Mouse (Mus musculus): ENCODE measurements around the gene Smarce1.

The Smarce1 gene

GRCm38 (mm10) chr11:99170005-99170404 is 60.8 kb downstream of the Smarce1 start:
- DNase-seq (ENCODE audit: extremely low spot score, low read depth, low spot score) = no peak

- DNase-seq (ENCODE audit: extremely low spot score, low read depth, low spot score) = no peak
These were observed 61.4 kb downstream of the Smarce1 start for GRCm38 (mm10) chr11:99169438-99169837.

GRCm38 (mm10) chr11:99168030-99168474 is 62.8 kb downstream of the Smarce1 start:
- no peak for DNase-seq (ENCODE audit: extremely low spot score, low read depth, low spot score)

- no peak for DNase-seq (ENCODE audit: extremely low spot score, low read depth, low spot score)
These were observed 63.2 kb downstream of the Smarce1 start for GRCm38 (mm10) chr11:99167576-99167975.

- no peak for DNase-seq (ENCODE audit: extremely low spot score, low read depth, low spot score)
These were observed 64.6 kb downstream of the Smarce1 start for GRCm38 (mm10) chr11:99166241-99166640.

GRCm38 (mm10) chr11:99165031-99165752 is 65.6 kb downstream of the Smarce1 start:
- no peak for DNase-seq (ENCODE audit: extremely low spot score, low read depth, low spot score)

- DNase-seq (ENCODE audit: extremely low spot score, low read depth, low spot score) = no peak
These were observed 67.7 kb downstream of the Smarce1 start for GRCm38 (mm10) chr11:99162972-99163686.

- no peak for DNase-seq (ENCODE audit: extremely low spot score, low read depth, low spot score)
These were observed 69.2 kb downstream of the Smarce1 start for GRCm38 (mm10) chr11:99161648-99162047.

GRCm38 (mm10) chr11:99160228-99160627 is 70.6 kb downstream of the Smarce1 start:
- no peak for DNase-seq (ENCODE audit: extremely low spot score, low read depth, low spot score)
